Mouse (Mus musculus): ENCODE results near the gene Pgpep1l.

Gene Pgpep1l

GRCm38 (mm10) chr7:68218879-68219278 is 45.2 kb downstream of the Pgpep1l start:
- DNase-seq (ENCODE audit: low spot score in 2 of 2): no peak

- no peak for DNase-seq (ENCODE audit: low spot score in 2 of 2)
Observed at GRCm38 (mm10) chr7:68215522-68216070, 48.4 kb downstream of the Pgpep1l start.

GRCm38 (mm10) chr7:68213842-68214241 is 50.2 kb downstream of the Pgpep1l start:
- DNase-seq (ENCODE audit: low spot score in 2 of 2): no peak

GRCm38 (mm10) chr7:68211883-68212282 is 52.1 kb downstream of the Pgpep1l start:
- no peak for DNase-seq (ENCODE audit: low spot score in 2 of 2)

GRCm38 (mm10) chr7:68210417-68210816 is 53.6 kb downstream of the Pgpep1l start:
- DNase-seq (ENCODE audit: low spot score in 2 of 2): no peak

- no peak for DNase-seq (ENCODE audit: low spot score in 2 of 2)
Observed at GRCm38 (mm10) chr7:68209039-68209438, 55.0 kb downstream of the Pgpep1l start.

GRCm38 (mm10) chr7:68205776-68206427 is 58.1 kb downstream of the Pgpep1l start:
- DNase-seq (ENCODE audit: low spot score in 2 of 2): no peak

GRCm38 (mm10) chr7:68199609-68200008 is 64.4 kb downstream of the Pgpep1l start:
- no peak for DNase-seq (ENCODE audit: low spot score in 2 of 2)

- no peak for DNase-seq (ENCODE audit: low spot score in 2 of 2)
Observed at GRCm38 (mm10) chr7:68193958-68194695, 69.9 kb downstream of the Pgpep1l start.

- DNase-seq (ENCODE audit: low spot score in 2 of 2): no peak
Observed at GRCm38 (mm10) chr7:68189691-68190456, 74.2 kb downstream of the Pgpep1l start.

GRCm38 (mm10) chr7:68189211-68189610 is 74.8 kb downstream of the Pgpep1l start:
- no peak for DNase-seq (ENCODE audit: low spot score in 2 of 2)

Data from cerebellum, postnatal 4 days (tissue).